Mouse (Mus musculus): ENCODE measurements around the gene Agpat3. TPM values are rescaled to one million over a fixed set of nuclear protein-coding genes. Genes with fewer than 3 reads are reported as not detected.

The Agpat3 gene
- total RNA-seq, 2 experiments from 2014 or later: 251 to 263 TPM

DNA sequence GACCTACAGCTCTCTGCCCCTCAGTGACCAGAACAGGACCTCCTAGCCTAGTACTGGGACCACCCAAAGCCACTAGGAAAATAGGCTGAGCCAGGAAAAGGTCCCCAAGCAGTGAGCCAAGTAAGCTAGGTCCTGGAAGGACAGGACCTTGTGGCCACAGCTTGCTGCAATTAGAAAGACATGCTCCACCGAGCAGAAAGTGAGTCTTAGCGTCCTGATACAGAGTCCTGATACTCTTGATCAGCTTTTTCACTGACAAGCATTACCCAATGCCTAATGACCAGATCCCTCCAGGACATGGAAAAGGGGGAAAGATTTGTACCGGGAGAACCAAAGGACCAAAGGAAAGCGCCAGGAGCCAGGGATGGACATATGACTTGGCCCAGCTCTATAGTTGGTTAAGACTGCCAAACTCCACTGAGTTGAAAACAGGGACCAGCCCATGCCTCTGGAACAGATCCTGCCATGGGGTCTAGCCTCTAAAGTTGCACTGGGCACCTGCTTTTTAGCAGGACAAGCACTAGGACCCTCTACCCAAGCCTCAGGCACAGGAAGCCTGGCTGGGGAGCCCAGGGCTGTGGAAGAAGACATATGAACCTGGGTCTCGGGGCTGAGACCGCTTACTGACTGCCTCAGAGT lies 17.2 kb downstream of the Agpat3 start:
- intact Hi-C loops (cut with DNase I): no loop called here

DNA sequence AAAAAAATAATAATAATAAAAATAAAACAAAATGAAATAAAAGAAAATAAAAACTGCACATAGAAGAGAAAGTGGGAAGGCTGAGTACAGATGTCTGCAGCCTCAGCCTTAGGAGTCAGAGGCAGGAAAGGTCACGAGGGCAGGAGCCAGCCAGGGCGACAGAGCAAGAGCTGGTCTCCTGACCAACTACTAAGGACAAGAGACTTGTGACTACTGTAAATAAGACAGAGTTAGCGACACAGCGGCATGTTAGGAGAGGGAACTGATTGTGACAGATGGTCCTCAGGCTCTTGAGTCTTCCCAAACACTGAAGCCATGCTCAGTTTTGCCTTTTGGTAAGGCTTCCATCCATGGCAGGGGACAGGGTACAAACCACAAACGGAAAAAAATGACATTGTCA lies 20.7 kb downstream of the Agpat3 start:
- intact Hi-C loops (cut with DNase I): no loop called here
- no peak for DNase-seq (ENCODE audit: extremely low spot score in 1 of 2, low spot score in 2 of 2)

More for the DNA sequence above, 17.2 kb downstream of the Agpat3 start:
- no peak for DNase-seq (ENCODE audit: extremely low spot score in 1 of 2, low spot score in 2 of 2)

DNA sequence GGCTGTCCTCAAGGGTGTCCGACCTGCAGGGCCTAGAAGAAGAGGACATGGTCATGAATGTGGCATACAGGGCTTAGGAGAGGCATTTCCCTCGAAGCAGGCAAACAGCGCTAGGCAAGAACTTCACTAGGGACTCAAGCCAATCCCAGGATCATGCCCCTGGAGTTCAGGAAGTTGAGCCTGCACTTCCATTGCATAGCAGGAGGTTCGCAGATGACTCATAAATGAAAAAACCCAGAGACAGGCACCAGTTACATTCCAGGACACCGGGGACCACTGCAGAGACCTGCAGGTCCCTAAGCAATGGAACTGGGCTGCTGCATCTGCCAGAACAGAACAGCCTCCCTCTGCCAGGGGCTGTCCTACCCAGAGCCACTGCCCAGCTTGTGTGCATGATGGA lies 23.0 kb downstream of the Agpat3 start:
- intact Hi-C loops (cut with DNase I): no loop called here
- no peak for DNase-seq (ENCODE audit: extremely low spot score in 1 of 2, low spot score in 2 of 2)

DNA sequence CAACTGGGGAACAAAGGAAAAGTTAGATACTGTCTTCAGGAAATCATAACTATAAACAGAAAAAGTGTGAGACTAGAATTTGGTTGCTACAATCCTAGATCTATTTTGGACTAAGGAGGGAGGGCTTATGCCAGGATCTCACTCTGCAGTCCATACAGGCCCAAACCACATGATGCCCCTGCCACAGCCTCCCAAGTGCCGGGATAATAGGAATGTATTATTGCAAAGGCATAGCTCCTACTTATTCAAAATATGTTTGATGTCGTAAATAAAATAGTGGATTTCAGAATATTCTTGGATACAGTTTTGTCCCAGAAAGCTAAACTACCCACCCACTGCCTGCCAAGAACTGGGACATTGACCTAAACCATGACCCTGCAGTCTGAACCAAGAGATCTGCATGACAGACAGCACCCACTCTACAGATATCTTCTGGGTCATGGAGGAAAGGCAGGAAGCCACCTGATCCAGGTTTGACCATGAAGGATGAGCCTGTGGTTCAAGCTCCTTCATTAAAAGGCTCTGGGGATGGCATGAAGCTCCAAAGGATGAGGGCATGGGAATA lies 24.2 kb downstream of the Agpat3 start:
- DNase-seq (ENCODE audit: extremely low spot score in 1 of 2, low spot score in 2 of 2): no peak
- intact Hi-C loops (cut with DNase I): no loop called here

DNA sequence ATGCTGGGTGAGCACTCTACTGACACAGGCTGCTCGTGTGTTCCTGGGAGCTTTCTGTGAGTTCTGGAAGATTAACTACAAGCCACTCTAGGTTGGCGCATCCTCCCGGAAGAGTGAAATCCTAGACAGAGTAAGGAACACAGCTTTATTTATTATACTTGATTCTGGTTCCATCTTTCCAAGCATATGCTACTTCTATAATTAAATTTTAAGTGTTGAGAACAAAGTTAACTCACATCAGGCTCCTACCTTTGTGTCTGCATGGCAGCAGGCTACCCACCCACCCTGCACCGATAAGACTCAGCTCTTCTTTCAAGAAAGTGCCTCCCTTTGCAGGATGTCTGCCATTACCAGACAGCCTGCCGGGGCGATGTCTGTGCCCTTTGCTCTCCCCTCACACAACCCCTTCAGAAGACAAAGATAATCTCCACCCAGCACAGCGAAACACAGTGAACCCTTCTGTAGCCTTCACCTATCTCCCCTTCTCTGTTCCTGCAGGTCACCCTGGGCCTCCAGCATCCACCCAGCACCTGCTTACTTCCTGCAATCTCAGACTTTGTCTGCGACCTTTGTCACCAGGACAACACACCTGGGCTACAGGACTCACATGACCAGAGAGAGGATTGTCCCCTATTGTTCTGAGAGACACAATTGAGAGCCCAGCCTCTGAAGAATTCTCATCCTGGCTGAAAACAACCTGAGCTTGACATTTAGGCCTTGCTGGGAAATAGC lies 26.2 kb downstream of the Agpat3 start:
- intact Hi-C loops (cut with DNase I): no loop called here
- DNase-seq (ENCODE audit: extremely low spot score in 1 of 2, low spot score in 2 of 2): no peak

DNA sequence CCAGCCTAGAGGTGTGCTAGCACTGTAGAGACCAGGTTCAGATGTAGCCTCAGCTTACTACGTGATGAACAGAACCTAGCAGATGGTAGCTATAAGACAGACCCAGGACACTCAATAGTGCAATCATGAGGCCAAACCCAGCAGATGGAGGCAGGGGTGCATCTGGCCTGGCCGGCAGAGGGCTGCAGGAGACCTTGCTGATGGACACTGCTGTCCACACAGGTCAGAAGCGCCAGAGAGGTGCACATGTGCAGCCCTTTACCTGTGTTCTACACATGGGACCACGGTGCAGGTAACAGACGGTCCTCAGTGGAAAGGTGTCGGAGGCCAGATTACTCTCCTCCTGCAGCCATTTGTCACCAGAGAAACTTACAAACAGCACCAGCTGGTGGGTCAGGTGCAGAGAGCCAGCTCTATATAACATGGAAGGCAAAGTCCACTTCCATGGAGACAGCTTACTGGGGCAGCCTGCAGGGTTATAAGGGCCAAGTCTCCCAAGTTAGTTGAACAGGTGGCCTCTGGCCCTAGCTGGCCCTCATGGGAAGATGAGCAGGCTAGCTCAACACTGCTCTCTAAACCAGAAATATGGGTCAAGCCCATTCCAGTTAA lies 27.6 kb downstream of the Agpat3 start:
- DNase-seq (ENCODE audit: extremely low spot score in 1 of 2, low spot score in 2 of 2): no peak
- intact Hi-C loops (cut with DNase I): loop anchor here (5.0 kb wide), 1 partner anchor 42 kb away; no protein-coding TSS in a partner anchor

DNA sequence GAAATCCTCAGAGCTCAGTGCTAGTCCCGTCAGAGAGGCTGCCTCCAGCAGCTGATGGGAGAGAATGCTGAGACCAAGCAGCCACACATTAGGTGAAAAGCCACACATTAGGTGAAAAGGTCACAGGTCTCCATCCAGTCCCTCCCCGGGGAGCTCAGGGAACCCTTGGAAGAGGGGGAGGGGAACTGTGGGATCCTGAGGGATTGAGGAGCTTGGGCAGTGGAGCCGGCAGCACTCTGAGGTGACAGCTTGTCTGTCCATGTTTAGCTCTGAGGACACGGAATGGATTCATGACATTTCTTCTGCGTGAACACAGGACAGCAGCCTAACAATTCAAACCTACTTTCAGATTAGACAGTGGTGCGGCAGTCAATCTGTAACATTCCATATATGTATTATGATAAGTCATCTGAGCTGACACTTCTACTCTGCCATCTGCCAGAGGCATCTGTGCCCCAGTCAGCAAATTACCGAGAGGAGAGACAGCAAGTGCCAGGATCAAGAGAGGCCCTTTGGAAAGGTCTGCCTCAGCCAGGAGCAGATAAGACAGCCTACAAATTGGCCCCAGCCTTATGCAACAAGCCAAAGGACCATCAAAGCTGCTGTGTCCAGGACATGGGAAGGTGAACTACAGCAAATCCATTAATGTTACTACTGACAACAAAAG lies 28.9 kb downstream of the Agpat3 start:
- intact Hi-C loops (cut with DNase I): loop anchor here (5.0 kb wide), 1 partner anchor 41 kb away; no protein-coding TSS in a partner anchor
- DNase-seq (ENCODE audit: extremely low spot score in 1 of 2, low spot score in 2 of 2): no peak

DNA sequence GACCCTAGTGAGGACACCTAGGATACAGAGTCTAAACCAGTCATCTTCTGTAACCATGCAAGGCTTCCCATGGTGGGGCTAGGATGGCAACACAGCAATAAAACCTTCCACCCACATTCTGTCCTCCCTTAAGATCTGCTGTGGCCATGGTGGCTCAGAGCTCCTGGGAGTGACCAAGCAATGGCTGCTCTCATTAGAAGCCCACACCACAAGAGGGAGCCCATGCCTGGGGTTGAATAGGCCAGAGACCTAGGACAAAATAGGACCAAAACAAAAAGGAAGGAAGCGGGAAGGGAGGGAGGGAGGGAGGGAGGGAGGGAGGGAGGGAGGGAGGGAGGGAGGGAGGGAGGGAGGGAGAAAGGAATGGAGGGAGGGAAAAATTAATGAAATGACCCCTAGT lies 29.5 kb downstream of the Agpat3 start:
- intact Hi-C loops (cut with DNase I): loop anchor here (5.0 kb wide), 1 partner anchor 41 kb away; no protein-coding TSS in a partner anchor
- DNase-seq (ENCODE audit: extremely low spot score in 1 of 2, low spot score in 2 of 2): no peak

DNA sequence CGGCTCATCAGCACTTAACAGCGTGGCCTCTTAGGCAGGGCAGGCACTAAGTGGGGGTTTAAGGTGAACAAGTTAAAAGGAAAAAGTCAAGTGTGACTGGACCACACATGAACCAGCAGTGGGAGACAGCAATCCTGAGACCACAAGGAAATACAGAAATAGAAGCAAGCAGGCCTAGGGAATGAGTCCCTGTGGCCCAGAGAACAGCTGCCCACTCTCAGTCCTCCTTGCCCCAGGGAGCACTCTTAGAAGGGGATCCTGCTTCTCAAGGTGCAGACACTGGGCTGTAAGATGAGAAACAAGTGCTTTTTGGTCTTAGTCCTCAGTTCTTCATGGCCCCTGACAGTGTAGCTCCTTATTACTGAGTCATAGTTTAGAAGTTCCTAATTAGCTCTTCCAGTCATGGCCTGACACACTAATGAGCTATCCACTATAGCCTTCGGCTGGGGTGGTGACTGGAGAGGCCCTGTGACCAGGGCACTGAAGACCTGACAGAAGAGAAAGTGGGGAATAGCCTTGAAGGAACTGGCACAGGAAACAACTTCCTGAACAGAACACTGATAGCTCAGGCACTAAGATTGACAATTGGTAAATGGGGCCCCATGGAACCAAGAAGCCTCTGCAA lies 31.0 kb downstream of the Agpat3 start:
- intact Hi-C loops (cut with DNase I): loop anchor here (5.0 kb wide), 1 partner anchor 39 kb away; no protein-coding TSS in a partner anchor
- DNase-seq (ENCODE audit: extremely low spot score in 1 of 2, low spot score in 2 of 2): no peak

DNA sequence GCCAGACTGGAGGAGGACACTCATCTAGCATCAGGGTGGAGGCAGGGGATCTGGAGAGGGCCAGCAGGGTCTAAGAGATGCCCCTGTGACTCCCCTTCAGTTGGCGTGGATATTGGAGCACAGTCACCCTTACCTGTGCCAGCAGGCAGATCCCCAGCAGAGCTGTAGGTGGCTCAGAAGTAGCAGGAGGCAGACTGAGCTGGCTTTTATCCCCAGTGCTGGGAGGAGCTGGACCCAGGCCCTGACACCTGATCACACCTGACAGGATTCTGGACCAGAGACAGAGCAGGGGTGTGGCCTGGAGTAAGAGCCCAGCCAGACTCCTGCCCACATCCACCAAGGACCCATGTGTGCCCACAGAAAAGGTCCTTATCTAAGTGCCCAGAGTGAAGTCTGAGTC lies 31.8 kb downstream of the Agpat3 start:
- intact Hi-C loops (cut with DNase I): loop anchor here (5.0 kb wide), 1 partner anchor 38 kb away; no protein-coding TSS in a partner anchor
- no peak for DNase-seq (ENCODE audit: extremely low spot score in 1 of 2, low spot score in 2 of 2)

DNA sequence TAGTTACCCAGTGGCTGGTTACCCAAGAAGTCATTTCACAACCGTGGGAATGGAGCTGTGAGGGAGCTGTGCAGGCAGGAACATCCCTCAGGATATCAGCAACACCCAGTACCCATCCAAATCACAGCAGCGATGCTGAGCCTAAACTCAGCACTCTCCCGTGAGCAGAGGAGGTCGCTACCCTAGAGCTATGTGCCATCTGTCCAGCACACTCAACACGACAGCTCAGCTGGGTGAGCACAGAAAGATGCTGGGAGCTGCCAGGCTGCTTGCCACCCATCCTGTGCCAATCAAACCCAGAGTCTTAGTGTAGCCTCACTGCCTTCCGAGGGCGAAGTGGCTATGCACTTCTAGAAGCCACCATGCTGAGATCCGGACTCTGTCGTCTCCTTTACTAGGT lies 32.3 kb downstream of the Agpat3 start:
- intact Hi-C loops (cut with DNase I): loop anchor here (5.0 kb wide), 1 partner anchor 38 kb away; no protein-coding TSS in a partner anchor
- DNase-seq (ENCODE audit: extremely low spot score in 1 of 2, low spot score in 2 of 2): peak in 1 of 2 experiments; percentile 25

DNA sequence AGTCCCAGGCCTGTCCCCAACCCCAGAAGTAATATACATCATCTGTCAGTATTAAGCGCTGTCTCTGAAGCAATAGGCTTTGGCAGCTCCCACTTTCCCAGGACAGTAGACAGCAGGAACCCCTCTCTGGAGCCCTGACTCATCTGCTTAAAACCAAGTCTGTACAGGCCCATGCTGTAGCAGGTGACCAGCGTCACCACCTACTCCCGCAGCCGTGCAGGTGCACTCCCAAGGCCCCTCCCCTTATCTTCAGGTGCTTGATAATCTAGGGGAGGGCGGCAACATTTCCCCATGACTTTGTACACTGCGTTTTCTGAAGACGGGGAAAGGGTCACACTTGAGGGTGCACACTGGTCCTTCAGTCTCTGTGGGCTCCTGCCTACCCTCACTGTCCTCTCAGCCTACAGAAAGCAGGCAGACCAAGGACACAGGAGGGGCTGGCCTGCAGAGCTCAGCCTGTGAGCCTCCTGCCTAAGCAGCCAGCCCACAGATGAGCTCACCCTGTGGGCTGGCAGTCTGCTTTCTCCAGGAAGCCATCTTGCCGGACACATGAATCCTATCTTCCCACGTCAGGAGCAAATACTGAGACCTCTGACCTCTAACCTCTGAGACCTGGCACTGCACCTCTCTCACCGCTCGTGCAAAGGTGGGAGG lies 34.9 kb downstream of the Agpat3 start:
- DNase-seq (ENCODE audit: extremely low spot score in 1 of 2, low spot score in 2 of 2): no peak
- intact Hi-C loops (cut with DNase I): no loop called here

DNA sequence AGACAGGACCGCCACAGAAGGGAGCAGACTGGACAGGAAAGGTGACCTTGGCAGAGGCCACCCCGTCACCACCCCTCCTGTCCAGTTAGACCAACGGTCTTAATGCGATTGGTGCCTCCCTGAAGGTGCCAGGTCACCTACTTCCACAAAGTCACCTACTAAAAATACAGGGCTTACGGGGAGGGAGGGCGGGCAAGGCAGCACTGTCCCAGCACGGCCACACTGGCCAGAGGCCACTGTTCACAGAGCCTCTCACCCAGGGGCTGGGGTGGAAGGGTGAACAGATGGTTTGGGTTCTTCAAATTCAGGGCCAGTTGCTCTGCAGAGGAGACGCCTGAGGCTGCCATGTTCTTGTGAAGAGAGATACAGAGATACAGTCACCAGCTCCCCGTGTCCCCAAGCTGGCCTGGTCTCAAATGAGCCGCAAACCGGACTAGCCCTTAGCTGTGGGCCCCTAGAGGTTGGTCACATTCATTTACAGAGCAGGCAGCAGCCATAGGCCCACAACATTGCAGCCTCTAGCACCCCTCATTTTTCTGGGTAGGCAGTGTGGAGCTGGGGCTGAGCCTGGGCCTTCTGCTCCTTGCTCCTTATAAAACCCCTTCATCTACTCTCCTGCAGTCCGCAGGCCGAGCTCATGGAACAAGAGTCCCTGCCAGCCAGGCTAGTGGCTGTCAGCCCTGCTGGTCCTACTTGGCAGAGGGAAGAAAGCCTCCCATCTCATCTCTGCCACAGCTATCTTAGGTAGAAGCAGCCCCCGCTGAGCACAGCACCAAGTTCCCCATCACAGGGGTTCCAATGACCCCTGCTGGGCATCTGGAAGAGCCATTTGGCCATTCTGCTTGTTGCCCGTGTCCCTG lies 35.8 kb downstream of the Agpat3 start:
- intact Hi-C loops (cut with DNase I): no loop called here
- no peak for DNase-seq (ENCODE audit: extremely low spot score in 1 of 2, low spot score in 2 of 2)

DNA sequence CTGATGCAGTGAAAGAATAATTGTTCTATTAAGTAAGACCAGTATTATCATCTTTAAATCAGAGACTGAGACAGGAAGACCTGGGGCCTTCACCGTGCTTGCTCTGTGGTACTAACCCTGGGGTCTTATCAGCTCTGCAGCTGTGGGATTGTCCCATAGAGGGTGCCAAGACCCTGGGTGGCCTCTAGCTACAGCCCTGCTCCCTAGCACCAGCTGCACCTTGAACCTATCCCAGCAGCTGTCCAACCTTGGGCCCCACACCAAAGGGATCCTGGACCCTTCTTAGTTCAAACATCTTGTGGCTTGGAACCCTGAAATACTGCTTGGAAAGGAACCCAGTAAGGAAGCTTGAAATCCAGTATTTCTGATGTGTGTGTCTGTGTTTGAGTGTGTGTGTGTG lies 37.1 kb downstream of the Agpat3 start:
- intact Hi-C loops (cut with DNase I): no loop called here
- DNase-seq (ENCODE audit: extremely low spot score in 1 of 2, low spot score in 2 of 2): no peak

DNA sequence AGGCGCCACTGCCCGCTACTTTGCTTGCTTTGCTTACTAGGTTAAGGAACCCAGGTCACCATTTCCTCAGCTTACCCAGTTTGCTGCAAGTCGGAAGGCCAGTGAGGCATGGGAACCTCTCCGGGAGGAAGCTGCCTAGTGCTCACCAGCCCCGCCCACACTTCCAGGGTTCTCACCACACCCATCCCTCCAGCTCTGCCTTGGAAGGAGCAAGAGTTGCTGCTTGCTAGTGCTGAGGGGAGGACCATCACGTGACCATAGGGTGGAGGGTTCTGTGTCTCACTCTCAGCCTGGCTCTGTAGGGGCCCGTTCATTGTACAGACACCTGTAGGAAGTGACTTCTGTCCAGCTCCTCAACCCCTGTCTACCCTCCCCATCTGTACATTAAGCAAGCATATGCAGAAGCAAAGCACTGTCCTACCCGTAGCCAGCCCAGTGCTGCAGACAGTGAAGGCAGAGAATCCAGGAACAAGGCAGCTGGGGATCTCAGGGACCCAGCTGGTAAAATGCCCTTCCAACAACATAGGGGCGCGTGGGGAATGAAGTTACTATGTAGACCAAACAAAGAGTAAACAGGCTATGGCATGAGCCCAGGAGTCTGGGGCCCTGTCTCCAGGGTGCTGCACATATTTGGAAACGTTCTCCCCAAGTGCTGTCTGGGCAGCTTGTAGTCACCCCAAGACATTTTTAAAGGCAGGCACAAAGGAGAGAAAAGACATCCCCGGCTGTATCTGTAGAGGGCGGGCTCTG lies 40.2 kb downstream of the Agpat3 start:
- peak in 1 of 2 experiments; percentile 54 for DNase-seq (ENCODE audit: extremely low spot score in 1 of 2, low spot score in 2 of 2)
- intact Hi-C loops (cut with DNase I): no loop called here

DNA sequence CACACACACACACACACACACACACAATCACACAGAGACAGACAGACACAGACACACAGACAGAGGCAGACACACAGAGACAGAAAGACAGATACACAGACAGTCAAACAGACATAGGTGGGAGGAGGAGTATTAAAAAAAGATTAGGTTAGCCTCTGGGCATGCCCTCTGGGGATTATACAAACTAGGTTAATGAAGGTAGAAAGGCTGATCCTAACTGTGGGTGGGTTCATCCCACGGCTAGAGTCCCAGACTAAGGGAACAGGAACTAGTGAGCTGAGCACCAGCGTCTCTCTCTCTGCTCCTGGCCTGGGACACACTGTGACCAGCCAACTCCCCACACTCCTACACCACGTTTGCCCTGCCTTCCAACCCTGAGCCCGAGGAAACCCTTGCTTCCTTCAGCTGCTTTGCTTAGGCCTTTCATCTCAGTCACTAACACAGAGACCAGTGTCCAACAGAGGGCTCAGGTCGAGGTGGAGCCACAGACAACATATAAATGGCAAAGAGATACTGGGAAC lies 41.5 kb downstream of the Agpat3 start:
- intact Hi-C loops (cut with DNase I): no loop called here
- no peak for DNase-seq (ENCODE audit: extremely low spot score in 1 of 2, low spot score in 2 of 2)
